Mouse (Mus musculus): Measurements from ENCODE around the gene Ano3.

- TF ChIP-seq CTCF (IDR thresholded peaks at IDR 0.05; ENCODE audit: low read depth, low read length) (no peak), EP300 (IDR thresholded peaks at IDR 0.05; ENCODE audit: insufficient read depth, low read depth, low read length) (no peak), POLR2A (IDR thresholded peaks at IDR 0.05; ENCODE audit: insufficient read depth, low read length) (no peak)
These were observed 305 bp downstream of the Ano3 start for GRCm38 (mm10) chr2:110950432-110950803.

Measured in ES-Bruce4 (cell line).